Mouse (Mus musculus) forebrain, embryonic 10.5 days (tissue): ENCODE data around the gene Ccdc190. TPM values are rescaled to one million over a fixed set of nuclear protein-coding genes. Genes with fewer than 3 reads are reported as not detected.

Source experiments
- DNase-seq: peaks from one replicate; pipeline ENCODE4 v3.0.0-alpha.2; 2017; ENCODE audit warnings: low spot score; ENCODE audit errors: extremely low spot score
- H3K27ac ChIP-seq: fragments of 300-500 bp; sonication (generic); 2 replicates; pipeline ENCODE4 v1.5.1; 2016; ENCODE audit warnings: mild to moderate bottlenecking
- H3K27me3 ChIP-seq: fragments of 300-500 bp; sonication (generic); 2 replicates; pipeline ENCODE4 v1.6.1; 2016; ENCODE audit warnings: mild to moderate bottlenecking; ENCODE audit not compliant: poor library complexity, severe bottlenecking
- H3K36me3 ChIP-seq: fragments of 300-500 bp; sonication (generic); replicated peaks from 2 replicates; pipeline ENCODE4 v1.6.1; 2016; ENCODE audit warnings: mild to moderate bottlenecking, moderate library complexity
- H3K4me1 ChIP-seq: fragments of 300-500 bp; sonication (generic); 2 replicates; pipeline ENCODE4 v1.6.1; 2016
- H3K4me3 ChIP-seq: fragments of 300-500 bp; sonication (generic); 2 replicates; pipeline ENCODE4 v1.5.1; 2016; ENCODE audit warnings: mild to moderate bottlenecking, moderate library complexity
- H3K9me3 ChIP-seq: fragments of 300-500 bp; sonication (generic); 2 replicates; pipeline ENCODE4 v1.6.1; 2016; ENCODE audit warnings: mild to moderate bottlenecking, moderate library complexity
- WGBS: fragments of 180-500 bp; shearing (Covaris S2); methylation state at CpG from one replicate; pipeline ENCODE4 v1.1.7; 2016; 5-methylcytosine and 5-hydroxymethylcytosine counted together
- polyA plus RNA-seq: library from polyadenylated mRNA; unstranded; fragments of >200 nt; fragmentation: Nextera tagmentation; extraction: Ambion mirVana; gene quantifications from 2 replicates; pipeline ENCODE4 v1.2.1, GENCODE M21; 2016

Gene Ccdc190
- polyA plus RNA-seq, 1 experiment from 2014 or later, result 0.53 TPM

DNA sequence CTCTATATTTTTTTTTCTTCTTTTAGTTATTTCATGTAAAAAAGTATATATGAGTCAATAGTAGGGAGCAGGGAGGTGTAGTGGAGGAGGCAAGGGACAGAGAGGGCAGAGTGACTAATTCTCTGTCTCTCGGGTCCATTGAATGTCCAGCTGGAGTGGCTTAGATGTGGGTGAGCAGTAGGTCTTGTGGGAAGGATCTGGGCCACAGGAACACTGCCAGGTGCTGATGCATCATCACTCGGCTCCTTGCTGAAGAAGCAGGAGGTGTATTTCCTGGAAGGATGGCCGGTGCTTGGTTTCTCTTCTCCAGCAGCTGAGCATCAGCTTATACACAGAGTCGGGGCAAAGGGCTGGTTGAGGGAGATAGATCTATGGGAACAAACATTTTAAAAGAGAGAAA lies 49.2 kb downstream of the Ccdc190 start:
- no peaks in the 10 kb centered on the region for H3K9me3 ChIP-seq
- no peak for DNase-seq
- no peaks in the 10 kb centered on the region for H3K27me3 ChIP-seq
- no peak overlapping the region for H3K27ac ChIP-seq
- 89% methylated on average over 4 of the region's 4 CpGs for WGBS
- no peaks in the 10 kb centered on the region for H3K4me1 ChIP-seq
- H3K36me3 ChIP-seq, result no peaks in the 10 kb centered on the region
- H3K4me3 ChIP-seq, result no peak overlapping the region

Other genes starting within 250 kb of the Ccdc190 start
- 1.7 and 2.8 TPM in 2 replicates for gene Rgs4, start 181.0 kb upstream of the Ccdc190 start, polyA plus RNA-seq
- gene Hsd17b7, start 40.6 kb downstream of the Ccdc190 start, polyA plus RNA-seq, result 19.3 and 20.8 TPM in 2 replicates
- gene Ddr2, start 182.1 kb downstream of the Ccdc190 start, polyA plus RNA-seq, result 28.7 and 30.7 TPM in 2 replicates
- 53.3 and 55.2 TPM in 2 replicates for gene Uap1, start 246.3 kb downstream of the Ccdc190 start, polyA plus RNA-seq